Mouse (Mus musculus): ENCODE measurements around the gene Lmx1b. TPM values are rescaled to one million over a fixed set of nuclear protein-coding genes. Genes with fewer than 3 reads are reported as not detected.

Gene Lmx1b
- total RNA-seq, 4 experiments from 2014 or later: 0.17 TPM; not detected in 3

GRCm38 (mm10) chr2:33643721-33644713 is 3.7 kb upstream of the Lmx1b start:
- DNase-seq: no peak

GRCm38 (mm10) chr2:33642650-33643458 is 2.5 kb upstream of the Lmx1b start:
- DNase-seq: peak; percentile 49

GRCm38 (mm10) chr2:33641859-33642571 is 1.7 kb upstream of the Lmx1b start:
- DNase-seq: no peak

GRCm38 (mm10) chr2:33640978-33641858 is 907 bp upstream of the Lmx1b start:
- no peak for DNase-seq

GRCm38 (mm10) chr2:33639301-33640170 is 775 bp downstream of the Lmx1b start:
- DNase-seq: no peak

GRCm38 (mm10) chr2:33638141-33638733 is 2.1 kb downstream of the Lmx1b start:
- no peak for DNase-seq

- DNase-seq: no peak
Measured at GRCm38 (mm10) chr2:33637288-33637687, 3.0 kb downstream of the Lmx1b start.

- no peak for DNase-seq
Measured at GRCm38 (mm10) chr2:33636628-33637188, 3.6 kb downstream of the Lmx1b start.

- DNase-seq: no peak
Measured at GRCm38 (mm10) chr2:33636117-33636521, 4.2 kb downstream of the Lmx1b start.

GRCm38 (mm10) chr2:33635323-33636116 is 4.8 kb downstream of the Lmx1b start:
- no peak for DNase-seq

- DNase-seq: no peak
Measured at GRCm38 (mm10) chr2:33634481-33635090, 5.7 kb downstream of the Lmx1b start.

- no peak for DNase-seq
Measured at GRCm38 (mm10) chr2:33633955-33634354, 6.4 kb downstream of the Lmx1b start.

GRCm38 (mm10) chr2:33633237-33633636 is 7.1 kb downstream of the Lmx1b start:
- DNase-seq: no peak

GRCm38 (mm10) chr2:33632551-33633059 is 7.7 kb downstream of the Lmx1b start:
- DNase-seq: no peak

GRCm38 (mm10) chr2:33631708-33632343 is 8.5 kb downstream of the Lmx1b start:
- DNase-seq: no peak

- no peak for DNase-seq
Measured at GRCm38 (mm10) chr2:33631022-33631707, 9.1 kb downstream of the Lmx1b start.
